Mouse (Mus musculus) heart, embryonic 16.5 days (tissue): Measurements from ENCODE around the gene Erg. TPM values are rescaled to one million over a fixed set of nuclear protein-coding genes. Genes with fewer than 3 reads are reported as not detected.

ENCODE experiments used
- ATAC-seq: fragments of 200-750 bp; cut with Nextera tagmentation; replicated peaks from 2 replicates; pipeline ENCODE4 v1.8.0; 2017; ENCODE audit warnings: moderate number of reproducible peaks; ENCODE audit not compliant: insufficient read depth, low FRiP score; ENCODE audit errors: extremely low read depth
- H3K27ac ChIP-seq: fragments of 300-500 bp; sonication (generic); 2 replicates; pipeline ENCODE4 v1.5.1; 2014; ENCODE audit warnings: mild to moderate bottlenecking, low read length, control low read depth, moderate library complexity
- H3K27me3 ChIP-seq: fragments of 300-500 bp; sonication (generic); 2 replicates; pipeline ENCODE4 v1.6.1; 2014; ENCODE audit warnings: low read length, mixed read lengths; ENCODE audit not compliant: control insufficient read depth, insufficient read depth
- H3K36me3 ChIP-seq: fragments of 300-500 bp; sonication (generic); 2 replicates; pipeline ENCODE4 v1.6.1; 2014; ENCODE audit not compliant: control insufficient read depth, insufficient read depth
- H3K4me1 ChIP-seq: fragments of 300-500 bp; sonication (generic); 2 replicates; pipeline ENCODE4 v1.6.1; 2014; ENCODE audit warnings: low read length, mixed read lengths; ENCODE audit not compliant: control insufficient read depth, insufficient read depth
- H3K4me2 ChIP-seq: fragments of 300-500 bp; sonication (generic); 2 replicates; pipeline ENCODE4 v1.6.1; 2014; ENCODE audit warnings: low read depth, mild to moderate bottlenecking, control low read depth, low read length
- H3K4me3 ChIP-seq: fragments of 300-500 bp; sonication (generic); 2 replicates; pipeline ENCODE4 v1.5.1; 2014; ENCODE audit warnings: mild to moderate bottlenecking, control low read depth, low read length
- H3K9ac ChIP-seq: fragments of 300-500 bp; sonication (generic); 2 replicates; pipeline ENCODE4 v1.6.1; 2014; ENCODE audit warnings: low read length, control low read depth
- H3K9me3 ChIP-seq: fragments of 300-500 bp; sonication (generic); replicated peaks from 2 replicates; pipeline ENCODE4 v1.6.1; 2016; ENCODE audit warnings: low read length; ENCODE audit not compliant: control insufficient read depth
- WGBS: fragments of 180-500 bp; shearing (Covaris S2); extraction: QIAGEN DNeasy Blood & Tissue Kit; methylation state at CpG from one replicate; pipeline ENCODE4 v1.1.7; 2014; 5-methylcytosine and 5-hydroxymethylcytosine counted together
- polyA plus RNA-seq: library from polyadenylated mRNA; unstranded; fragments of >200 nt; fragmentation: Nextera tagmentation; extraction: Ambion mirVana; gene quantifications from 2 replicates; pipeline ENCODE4 v1.2.1, GENCODE M21; 2015

The Erg gene
- polyA plus RNA-seq, 1 experiment from 2014 or later = 6.8 TPM

DNA sequence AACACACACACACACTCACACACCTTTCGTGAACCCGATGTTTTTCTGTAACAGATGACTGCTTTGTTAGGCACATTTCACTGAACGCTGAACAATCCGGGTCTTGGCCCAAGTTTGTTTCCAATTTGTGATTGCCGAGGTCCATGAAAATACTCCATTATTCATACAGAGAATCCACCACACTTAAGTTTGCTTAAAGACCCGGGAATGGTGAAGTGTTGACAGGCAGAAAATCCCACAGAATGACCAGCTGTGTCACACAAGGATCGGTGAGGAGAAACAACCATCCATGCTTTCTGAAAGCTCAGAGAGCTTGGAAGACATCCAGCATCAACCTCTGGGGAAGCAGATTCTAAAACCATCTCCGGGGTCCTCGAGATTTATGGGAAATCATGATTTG, 171.0 kb downstream of the Erg start:
- 58% methylated on average over 9 of the region's 9 CpGs for WGBS
- no peak for ATAC-seq
- H3K4me1 ChIP-seq = no peaks in the 10 kb centered on the region
- H3K27ac ChIP-seq = no peak overlapping the region
- no peaks in the 10 kb centered on the region for H3K27me3 ChIP-seq
- H3K9me3 ChIP-seq = no peaks in the 10 kb centered on the region
- no peaks in the 10 kb centered on the region for H3K36me3 ChIP-seq
- no peak overlapping the region for H3K4me2 ChIP-seq
- H3K4me3 ChIP-seq = no peak overlapping the region
- H3K9ac ChIP-seq = no peak overlapping the region

DNA sequence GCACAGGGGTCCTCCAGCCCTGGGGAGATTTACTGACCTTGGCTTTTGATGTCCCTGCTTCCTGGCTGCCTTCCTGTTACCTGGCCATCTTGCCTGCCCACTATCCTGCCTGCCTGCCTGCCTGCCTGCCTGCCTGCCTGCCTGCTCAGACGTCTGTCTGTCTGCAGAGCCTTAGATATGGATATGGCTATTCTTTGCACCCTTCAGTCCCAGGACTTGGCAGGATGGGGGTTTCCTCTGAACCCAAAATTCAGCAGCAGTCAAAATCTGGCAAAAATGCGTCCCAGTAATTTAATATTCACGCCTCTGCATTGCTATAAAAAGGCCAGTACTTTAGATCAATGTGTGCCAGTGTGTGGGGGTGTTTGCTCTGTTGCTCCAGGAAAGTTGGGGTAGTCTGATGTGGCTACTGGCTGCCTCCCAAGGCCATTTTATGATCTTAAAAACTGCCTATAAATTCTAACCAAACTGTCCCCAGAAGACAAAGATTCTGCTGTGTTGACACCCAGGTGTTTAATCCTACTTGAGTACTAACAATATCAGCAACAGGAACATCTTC, 172.9 kb downstream of the Erg start:
- Histone ChIP-seq H3K9ac (no peak overlapping the region), H3K9me3 (no peaks in the 10 kb centered on the region), H3K27ac (no peak overlapping the region), H3K4me1 (no peaks in the 10 kb centered on the region), H3K4me2 (no peak overlapping the region), H3K36me3 (no peaks in the 10 kb centered on the region), H3K4me3 (no peak overlapping the region), H3K27me3 (no peaks in the 10 kb centered on the region)
- no peak for ATAC-seq
- WGBS = 56% methylated on average over 3 of the region's 3 CpGs

DNA sequence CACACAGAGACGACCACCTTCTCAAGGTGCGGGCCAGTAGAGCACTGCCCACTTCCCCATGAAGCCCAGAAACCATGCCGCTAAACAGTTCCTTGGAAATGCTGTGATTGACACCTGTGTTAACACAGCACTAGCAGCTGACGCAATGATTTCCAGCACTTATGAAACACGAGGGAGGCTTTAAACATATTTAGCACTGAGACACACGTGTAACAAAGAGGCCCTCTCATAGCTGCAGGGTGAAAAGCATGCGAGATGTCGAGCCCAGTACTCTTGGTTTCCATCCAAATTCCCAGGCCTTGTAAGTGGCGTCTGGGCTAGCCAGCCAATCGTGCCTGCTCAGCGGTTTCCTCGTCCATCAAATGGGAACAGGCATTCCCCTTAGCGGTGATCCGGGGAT, 178.3 kb downstream of the Erg start:
- H3K9me3 ChIP-seq = no peaks in the 10 kb centered on the region
- peaks cover 2% of the 10 kb centered on the region; the same call in 1 of the 2 replicates for H3K4me1 ChIP-seq
- H3K4me3 ChIP-seq = no peak overlapping the region
- no peak; the same call in 1 of the 2 replicates for ATAC-seq
- H3K36me3 ChIP-seq = no peaks in the 10 kb centered on the region
- no peak overlapping the region for H3K4me2 ChIP-seq
- H3K27ac ChIP-seq = no peak overlapping the region
- H3K27me3 ChIP-seq = no peaks in the 10 kb centered on the region
- no peak overlapping the region for H3K9ac ChIP-seq
- WGBS = 40% methylated on average over 14 of the region's 14 CpGs

GRCm38 (mm10) chr16:95405496-95405895, 180.9 kb downstream of the Erg start:
- no peaks in the 10 kb centered on the region for H3K36me3 ChIP-seq
- H3K4me1 ChIP-seq = peaks cover 14% of the 10 kb centered on the region
- no peaks in the 10 kb centered on the region for H3K27me3 ChIP-seq
- ATAC-seq = 0 out of 2 replicates have a peak, but pooled peaks have one; percentile 14
- H3K4me3 ChIP-seq = no peak overlapping the region
- H3K27ac ChIP-seq = no peak overlapping the region
- H3K9ac ChIP-seq = no peak overlapping the region
- no peak overlapping the region for H3K4me2 ChIP-seq
- no peaks in the 10 kb centered on the region for H3K9me3 ChIP-seq
- 87% methylated on average over 3 of the region's 3 CpGs for WGBS

GRCm38 (mm10) chr16:95403453-95403852, 182.9 kb downstream of the Erg start:
- no peak overlapping the region for H3K4me3 ChIP-seq
- H3K36me3 ChIP-seq = no peaks in the 10 kb centered on the region
- H3K9ac ChIP-seq = no peak overlapping the region
- no peaks in the 10 kb centered on the region for H3K27me3 ChIP-seq
- 50% methylated on average over 5 of the region's 5 CpGs for WGBS
- H3K27ac ChIP-seq = peak overlapping the region; percentile 63; the same call in 1 of the 2 replicates
- no peak overlapping the region for H3K4me2 ChIP-seq
- ATAC-seq = no peak; the same call in 1 of the 2 replicates
- peaks cover 18% of the 10 kb centered on the region for H3K4me1 ChIP-seq
- H3K9me3 ChIP-seq = no peaks in the 10 kb centered on the region

- Histone ChIP-seq H3K27ac (peak overlapping the region; percentile 39), H3K36me3 (no peaks in the 10 kb centered on the region), H3K4me3 (no peak overlapping the region), H3K4me1 (peaks cover 18% of the 10 kb centered on the region), H3K9me3 (no peaks in the 10 kb centered on the region), H3K9ac (no peak overlapping the region), H3K4me2 (no peak overlapping the region), H3K27me3 (no peaks in the 10 kb centered on the region)
- 73% methylated on average over 9 of the region's 9 CpGs for WGBS
- ATAC-seq = no peak
Measured at GRCm38 (mm10) chr16:95401869-95402268, 184.5 kb downstream of the Erg start.

GRCm38 (mm10) chr16:95398761-95399343, 187.5 kb downstream of the Erg start:
- Histone ChIP-seq H3K4me2 (no peak overlapping the region), H3K4me1 (peaks cover 18% of the 10 kb centered on the region), H3K9ac (no peak overlapping the region), H3K36me3 (no peaks in the 10 kb centered on the region), H3K27me3 (no peaks in the 10 kb centered on the region), H3K9me3 (no peaks in the 10 kb centered on the region), H3K27ac (no peak overlapping the region), H3K4me3 (no peak overlapping the region)
- no peak for ATAC-seq
- whole genome bisulfite sequencing = 53% methylated on average over 11 of the region's 11 CpGs

DNA sequence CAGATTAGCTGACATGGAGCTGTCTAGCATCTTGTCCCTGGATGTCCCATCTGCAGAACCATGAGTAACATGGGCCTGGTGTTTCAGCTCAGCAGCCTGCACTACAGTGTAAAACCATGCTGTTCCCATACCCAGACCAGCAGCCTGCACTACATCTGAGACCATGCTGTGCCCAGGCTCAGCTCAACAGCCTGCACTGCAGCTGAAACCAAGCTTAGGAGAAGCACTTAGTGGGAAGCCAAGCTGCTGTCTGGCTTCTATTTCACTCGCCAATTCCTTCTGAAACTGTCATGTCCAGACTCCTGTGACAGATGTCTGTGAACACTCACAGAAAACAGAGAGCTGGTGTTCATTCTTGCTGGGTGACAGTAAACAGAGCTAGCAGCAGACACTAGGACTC, 195.6 kb downstream of the Erg start:
- no peak overlapping the region for H3K4me3 ChIP-seq
- WGBS = 30% methylated on average over 1 of the region's 1 CpGs
- no peaks in the 10 kb centered on the region for H3K9me3 ChIP-seq
- no peak overlapping the region for H3K4me2 ChIP-seq
- no peaks in the 10 kb centered on the region for H3K27me3 ChIP-seq
- H3K36me3 ChIP-seq = no peaks in the 10 kb centered on the region
- no peak overlapping the region for H3K27ac ChIP-seq
- ATAC-seq = no peak
- no peak overlapping the region for H3K9ac ChIP-seq
- peaks cover 3% of the 10 kb centered on the region; the same call in 1 of the 2 replicates for H3K4me1 ChIP-seq

DNA sequence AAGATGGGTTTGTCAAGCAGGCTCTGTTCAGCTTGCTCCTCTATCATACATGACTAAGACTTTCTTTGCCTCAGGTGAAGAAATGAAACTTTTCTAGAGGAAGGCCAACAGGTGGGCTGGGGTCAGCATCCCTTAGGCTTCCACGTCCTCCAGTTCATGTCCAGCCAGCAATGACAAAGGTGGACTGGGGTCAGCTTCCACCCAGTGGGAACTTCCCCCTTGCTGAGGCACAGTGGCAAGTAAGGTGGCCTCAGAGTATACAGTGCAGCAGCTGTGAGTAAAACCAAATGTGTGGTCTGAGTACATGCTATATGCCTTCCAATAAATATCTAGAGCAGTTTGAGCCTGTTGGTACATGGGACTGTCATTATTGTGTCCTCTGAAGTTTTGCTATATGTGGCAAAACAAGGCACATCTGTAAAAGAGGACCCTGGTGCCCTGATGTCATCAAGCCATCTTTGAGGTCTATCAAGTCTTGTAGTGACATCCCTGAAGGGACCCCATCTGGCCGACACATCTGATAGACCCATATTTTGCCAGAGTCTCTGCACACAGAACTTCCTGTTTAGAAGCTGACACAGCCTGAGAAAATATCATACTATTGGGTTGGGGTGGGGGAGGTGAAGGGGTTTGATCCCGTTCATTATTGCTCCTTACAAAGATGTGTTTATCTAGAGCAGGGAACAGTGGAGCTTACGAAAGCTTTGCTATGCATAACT, 197.4 kb downstream of the Erg start:
- H3K4me2 ChIP-seq = no peak overlapping the region
- no peak overlapping the region for H3K27ac ChIP-seq
- no peak overlapping the region for H3K9ac ChIP-seq
- H3K4me1 ChIP-seq = peaks cover 12% of the 10 kb centered on the region
- no peak overlapping the region for H3K4me3 ChIP-seq
- peaks cover 5% of the 10 kb centered on the region for H3K9me3 ChIP-seq
- WGBS = 72% methylated on average over 4 of the region's 4 CpGs
- no peak for ATAC-seq
- H3K36me3 ChIP-seq = peaks cover 6% of the 10 kb centered on the region; the same call in 1 of the 2 replicates
- no peaks in the 10 kb centered on the region for H3K27me3 ChIP-seq
